Mouse (Mus musculus): ENCODE results near the gene Ctsm.
"Not testable (repeated sequence)": the region's sequence is repeated elsewhere in the genome, so short reads cannot be mapped to it uniquely, and the experiment has no call there.

The Ctsm gene

DNA sequence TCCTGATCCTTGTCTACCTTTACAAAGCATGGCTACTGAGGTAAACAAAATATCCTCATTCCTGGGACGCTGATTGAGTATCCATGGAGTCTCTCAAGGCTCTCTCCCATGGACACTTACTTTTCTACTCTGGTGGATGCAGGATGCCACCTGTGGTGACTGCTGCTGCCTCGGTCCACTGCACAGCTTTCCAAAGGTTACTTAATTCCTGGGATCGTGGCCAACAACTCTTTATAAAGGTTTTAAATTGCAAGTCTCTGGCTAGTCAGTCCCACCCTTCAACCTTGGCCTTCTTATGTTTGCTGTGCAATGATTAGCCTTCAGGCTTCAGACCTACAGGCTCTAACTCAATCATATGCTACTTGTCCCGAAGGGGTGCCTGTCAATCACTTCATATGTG, at the start of gene Ctsm:
Ctsm (minus strand) TSS at position 209 of the 400 bp plus-strand sequence.
- DNase-seq (ENCODE audit: low spot score), result no peak

DNA sequence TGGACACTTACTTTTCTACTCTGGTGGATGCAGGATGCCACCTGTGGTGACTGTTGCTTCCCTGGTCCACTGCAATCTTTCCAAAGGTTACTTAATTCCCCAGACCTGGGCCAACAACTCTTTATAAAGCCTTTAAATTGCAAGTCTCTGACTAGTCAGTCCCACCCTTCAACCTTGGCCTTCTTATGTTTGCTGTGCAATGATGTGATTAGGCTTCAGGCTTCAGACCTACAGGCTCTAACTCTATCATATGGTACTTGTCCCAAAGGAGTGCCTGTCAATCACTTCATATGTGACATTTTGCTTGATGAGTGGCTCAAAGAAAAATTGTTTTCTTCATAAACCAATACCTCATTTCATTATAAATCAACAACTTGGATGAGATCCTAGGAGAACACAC, 28.4 kb upstream of the Ctsm start, which contains the start of gene Cts3:
Cts3 (minus strand) TSS at position 101 of the 400 bp plus-strand sequence.
- no peak for DNase-seq (ENCODE audit: low spot score)

DNA sequence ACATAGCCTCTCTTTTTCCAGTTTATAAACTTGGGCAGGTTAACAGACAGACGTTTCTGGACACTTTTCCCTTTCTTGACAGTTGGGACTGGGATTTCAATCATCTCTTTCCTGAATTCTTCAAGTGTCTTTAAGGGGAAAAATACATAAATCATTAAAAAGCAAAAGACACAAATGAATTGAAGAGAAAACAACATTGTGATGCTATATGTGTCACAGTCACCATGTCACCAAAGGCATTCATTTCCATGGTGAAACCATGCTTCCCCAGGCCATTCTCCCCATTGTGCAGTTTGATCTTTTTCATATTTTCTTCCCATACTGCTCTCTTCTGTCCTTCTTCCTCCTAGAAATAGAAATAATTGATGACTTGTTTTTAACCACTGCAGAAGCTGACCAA, 26.4 kb upstream of the Ctsm start, which contains the start of gene Gm49352:
Gm49352 (minus strand) TSS at position 101 of the 400 bp plus-strand sequence.
- not testable (repeated sequence) for DNase-seq (ENCODE audit: low spot score)
